Mouse (Mus musculus): ENCODE results near the gene Plekha1. TPM values are rescaled to one million over a fixed set of nuclear protein-coding genes. Genes with fewer than 3 reads are reported as not detected.

Gene Plekha1
- total and polyA plus RNA-seq, 3 experiments = 6.9 to 22.1 TPM; not detected in 1

DNA sequence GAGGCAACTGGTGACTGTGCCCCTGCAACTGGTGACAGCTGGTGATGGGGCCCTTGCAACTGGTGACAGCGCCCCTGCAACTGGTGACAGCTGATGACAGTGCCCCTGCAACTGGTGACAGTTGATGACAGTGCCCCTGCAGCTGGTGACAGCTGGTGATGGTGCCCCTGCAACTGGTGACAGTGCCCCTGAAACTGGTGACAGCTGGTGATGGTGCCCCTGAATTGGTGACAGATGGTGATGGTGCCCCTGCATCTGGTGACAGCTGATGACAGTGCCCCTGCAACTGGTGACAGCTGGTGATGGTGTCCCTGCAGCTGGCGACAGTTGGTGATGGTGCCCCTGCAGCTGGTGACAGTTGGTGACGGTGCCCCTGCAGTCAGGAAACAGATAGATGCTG is 39.2 kb upstream of the Plekha1 start:
- no peak overlapping the region for H3K9ac ChIP-seq (ENCODE audit: control insufficient read depth, low read depth, low read length, poor library complexity, severe bottlenecking)
- no peaks in the 10 kb centered on the region for H3K9me3 ChIP-seq (replicated peaks; ENCODE audit: insufficient read depth, low read length)
- no peak for DNase-seq (ENCODE audit: low read depth, low spot score)

GRCm38 (mm10) chr7:130827431-130827830 is 38.1 kb upstream of the Plekha1 start:
- Histone ChIP-seq H3K79me2 (ENCODE audit: control insufficient read depth, insufficient read depth, low read length, poor library complexity) (no peaks in the 10 kb centered on the region), H3K27ac (ENCODE audit: control insufficient read depth, low read depth, low read length) (no peak overlapping the region), H3K36me3 (ENCODE audit: control insufficient read depth in 1 of 2, insufficient read depth in 2 of 2, low read length in 2 of 2) (no peaks in the 10 kb centered on the region), H3K9ac (ENCODE audit: control insufficient read depth, low read depth, low read length, poor library complexity, severe bottlenecking) (no peak overlapping the region), H3K27me3 (ENCODE audit: control insufficient read depth in 1 of 2, insufficient read depth in 2 of 2, low read length in 2 of 2) (no peaks in the 10 kb centered on the region), H3K4me1 (ENCODE audit: control insufficient read depth in 1 of 2, insufficient read depth in 2 of 2, low read length in 2 of 2) (no peaks in the 10 kb centered on the region), H3K4me3 (ENCODE audit: control insufficient read depth in 1 of 2, insufficient read depth in 1 of 2, low read depth in 2 of 2, low read length in 2 of 2) (no peak overlapping the region), H3K9me3 (replicated peaks; ENCODE audit: insufficient read depth, low read length) (no peaks in the 10 kb centered on the region)
- no peak for TF ChIP-seq NRF1 (IDR thresholded peaks at IDR 0.05; ENCODE audit: insufficient read depth, low read depth, low read length, poor library complexity, severe bottlenecking)
- TF ChIP-seq ZNF384 (IDR thresholded peaks at IDR 0.05; ENCODE audit: low read depth, low read length) = no peak
- peak; percentile 69 for TF ChIP-seq SMC3 (IDR thresholded peaks at IDR 0.05; ENCODE audit: low read depth, low read length)
- peak; percentile 32 for TF ChIP-seq RAD21 (IDR thresholded peaks at IDR 0.05; ENCODE audit: low read depth, low read length)
- TF ChIP-seq MAX (IDR thresholded peaks at IDR 0.05; ENCODE audit: low read length) = no peak
- peak in 2 of 3 experiments; percentile 27 to 46; a peak in 3 of 6 replicates for TF ChIP-seq CTCF (IDR thresholded peaks at IDR 0.05 in 2 of 3, conservative IDR thresholded peaks at IDR 0.05 in 1 of 3; ENCODE audit: control insufficient read depth in 1 of 3, insufficient read depth in 1 of 3, low read depth in 2 of 3, low read length in 3 of 3, poor library complexity in 1 of 3, severe bottlenecking in 1 of 3)
- peak; percentile 6 for DNase-seq (ENCODE audit: low read depth, low spot score)

More for the DNA sequence above, 39.2 kb upstream of the Plekha1 start:
- no peaks in the 10 kb centered on the region for H3K27me3 ChIP-seq (ENCODE audit: control insufficient read depth in 1 of 2, insufficient read depth in 2 of 2, low read length in 2 of 2)
- no peak overlapping the region for H3K4me3 ChIP-seq (ENCODE audit: control insufficient read depth in 1 of 2, insufficient read depth in 1 of 2, low read depth in 2 of 2, low read length in 2 of 2)
- no peaks in the 10 kb centered on the region for H3K4me1 ChIP-seq (ENCODE audit: control insufficient read depth in 1 of 2, insufficient read depth in 2 of 2, low read length in 2 of 2)
- no peaks in the 10 kb centered on the region for H3K36me3 ChIP-seq (ENCODE audit: control insufficient read depth in 1 of 2, insufficient read depth in 2 of 2, low read length in 2 of 2)
- TF ChIP-seq ZKSCAN1 (IDR thresholded peaks at IDR 0.05; ENCODE audit: low read depth, low read length) = no peak
- TF ChIP-seq TBP (IDR thresholded peaks at IDR 0.05; ENCODE audit: low read depth, low read length) = no peak
- TF ChIP-seq POLR2A (IDR thresholded peaks at IDR 0.05; ENCODE audit: control insufficient read depth in 1 of 2, insufficient read depth in 1 of 2, low read depth in 1 of 2, low read length in 2 of 2, poor library complexity in 1 of 2) = no peak
- TF ChIP-seq TCF12 (IDR thresholded peaks at IDR 0.05; ENCODE audit: low read depth, low read length) = no peak
- TF ChIP-seq SMC3 (IDR thresholded peaks at IDR 0.05; ENCODE audit: low read depth, low read length) = no peak
- no peak for TF ChIP-seq MYB (IDR thresholded peaks at IDR 0.05; ENCODE audit: low read depth, low read length)
- no peak for TF ChIP-seq CHD2 (IDR thresholded peaks at IDR 0.05; ENCODE audit: low read length)
- H3K27ac ChIP-seq (ENCODE audit: control insufficient read depth, low read depth, low read length) = no peak overlapping the region
- H3K79me2 ChIP-seq (ENCODE audit: control insufficient read depth, insufficient read depth, low read length, poor library complexity) = no peaks in the 10 kb centered on the region

GRCm38 (mm10) chr7:130827844-130828403 is 37.6 kb upstream of the Plekha1 start:
- Histone ChIP-seq H3K9ac (ENCODE audit: control insufficient read depth, low read depth, low read length, poor library complexity, severe bottlenecking) (no peak overlapping the region), H3K36me3 (ENCODE audit: control insufficient read depth in 1 of 2, insufficient read depth in 2 of 2, low read length in 2 of 2) (no peaks in the 10 kb centered on the region), H3K27ac (ENCODE audit: control insufficient read depth, low read depth, low read length) (no peak overlapping the region), H3K4me3 (ENCODE audit: control insufficient read depth in 1 of 2, insufficient read depth in 1 of 2, low read depth in 2 of 2, low read length in 2 of 2) (no peak overlapping the region), H3K4me1 (ENCODE audit: control insufficient read depth in 1 of 2, insufficient read depth in 2 of 2, low read length in 2 of 2) (no peaks in the 10 kb centered on the region), H3K79me2 (ENCODE audit: control insufficient read depth, insufficient read depth, low read length, poor library complexity) (no peaks in the 10 kb centered on the region), H3K9me3 (replicated peaks; ENCODE audit: insufficient read depth, low read length) (no peaks in the 10 kb centered on the region), H3K27me3 (ENCODE audit: control insufficient read depth in 1 of 2, insufficient read depth in 2 of 2, low read length in 2 of 2) (no peaks in the 10 kb centered on the region)
- TF ChIP-seq MEF2A (IDR thresholded peaks at IDR 0.05; ENCODE audit: extremely low read depth, insufficient replicate concordance, low read depth, low read length, poor library complexity, severe bottlenecking) (no peak), JUND (IDR thresholded peaks at IDR 0.05; ENCODE audit: low read depth, low read length) (no peak), CHD2 (IDR thresholded peaks at IDR 0.05; ENCODE audit: low read length) (no peak), MYB (IDR thresholded peaks at IDR 0.05; ENCODE audit: low read depth, low read length) (no peak), USF1 (IDR thresholded peaks at IDR 0.05; ENCODE audit: low read depth, low read length) (no peak), GABPA (IDR thresholded peaks at IDR 0.05; ENCODE audit: low read depth, low read length) (no peak), POLR2AphosphoS2 (IDR thresholded peaks at IDR 0.05; ENCODE audit: low read length) (no peak), RAD21 (IDR thresholded peaks at IDR 0.05; ENCODE audit: low read depth, low read length) (no peak), MAZ (IDR thresholded peaks at IDR 0.05; ENCODE audit: low read depth, low read length) (no peak), TCF12 (IDR thresholded peaks at IDR 0.05; ENCODE audit: low read depth, low read length) (no peak), NELFE (IDR thresholded peaks at IDR 0.05; ENCODE audit: low read depth, low read length) (no peak), MAX (IDR thresholded peaks at IDR 0.05; ENCODE audit: low read length) (no peak), SIN3A (IDR thresholded peaks at IDR 0.05; ENCODE audit: low read length) (no peak), E2F4 (IDR thresholded peaks at IDR 0.05; ENCODE audit: borderline replicate concordance, low read depth, low read length) (no peak), ETS1 (IDR thresholded peaks at IDR 0.05; ENCODE audit: low read depth, low read length) (no peak), ZMIZ1 (IDR thresholded peaks at IDR 0.05; ENCODE audit: low read depth, low read length) (no peak), GATA1 (IDR thresholded peaks at IDR 0.05; ENCODE audit: low read depth, low read length) (no peak), BHLHE40 (IDR thresholded peaks at IDR 0.05; ENCODE audit: borderline replicate concordance, low read depth, low read length) (no peak), MXI1 (IDR thresholded peaks at IDR 0.05; ENCODE audit: low read depth, low read length) (no peak), NRF1 (IDR thresholded peaks at IDR 0.05; ENCODE audit: insufficient read depth, low read depth, low read length, poor library complexity, severe bottlenecking) (no peak)
- no peak for DNase-seq (ENCODE audit: low read depth, low spot score)

All from MEL (cell line).